Mouse (Mus musculus): ENCODE measurements around the gene Sh3pxd2b.

Gene Sh3pxd2b

GRCm38 (mm10) chr11:32347607-32348432, at the start of gene Sh3pxd2b:
Sh3pxd2b (plus strand) TSS chr11:32347820.
- peak in 1 of 2 experiments; percentile 14 for DNase-seq (ENCODE audit: low spot score in 2 of 2)

- no peak for DNase-seq (ENCODE audit: low spot score in 2 of 2)
Measured at GRCm38 (mm10) chr11:32297866-32298531, 49.6 kb upstream of the Sh3pxd2b start.

- no peak for DNase-seq (ENCODE audit: low spot score in 2 of 2)
Measured at GRCm38 (mm10) chr11:32298532-32298918, 49.1 kb upstream of the Sh3pxd2b start.

DNA sequence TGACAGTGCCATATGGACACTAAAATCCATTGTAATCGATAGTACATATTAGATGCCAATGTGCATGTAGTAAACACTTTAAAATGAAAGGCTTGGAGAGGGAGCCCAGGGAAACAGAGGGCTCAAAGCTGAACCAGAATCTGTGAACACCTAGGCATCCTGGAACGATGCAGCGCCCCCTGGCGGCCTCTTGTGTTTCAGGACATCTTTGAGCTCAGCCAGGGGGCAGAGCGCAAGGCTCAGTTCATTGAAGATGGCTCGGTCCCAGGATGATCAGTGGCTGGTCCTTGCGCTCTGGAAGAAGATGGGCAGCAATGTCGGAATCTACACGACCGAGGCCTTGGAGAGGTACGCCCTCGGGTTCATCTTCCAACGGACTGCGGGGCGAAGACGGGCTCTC, 47.8 kb upstream of the Sh3pxd2b start, which contains the start of gene Hbq1a:
Gene Hbq1a, plus strand, starts transcription at position 205 of the 400 bp plus-strand sequence.
- DNase-seq (ENCODE audit: low spot score in 2 of 2) = peak; percentile 9 to 61

DNA sequence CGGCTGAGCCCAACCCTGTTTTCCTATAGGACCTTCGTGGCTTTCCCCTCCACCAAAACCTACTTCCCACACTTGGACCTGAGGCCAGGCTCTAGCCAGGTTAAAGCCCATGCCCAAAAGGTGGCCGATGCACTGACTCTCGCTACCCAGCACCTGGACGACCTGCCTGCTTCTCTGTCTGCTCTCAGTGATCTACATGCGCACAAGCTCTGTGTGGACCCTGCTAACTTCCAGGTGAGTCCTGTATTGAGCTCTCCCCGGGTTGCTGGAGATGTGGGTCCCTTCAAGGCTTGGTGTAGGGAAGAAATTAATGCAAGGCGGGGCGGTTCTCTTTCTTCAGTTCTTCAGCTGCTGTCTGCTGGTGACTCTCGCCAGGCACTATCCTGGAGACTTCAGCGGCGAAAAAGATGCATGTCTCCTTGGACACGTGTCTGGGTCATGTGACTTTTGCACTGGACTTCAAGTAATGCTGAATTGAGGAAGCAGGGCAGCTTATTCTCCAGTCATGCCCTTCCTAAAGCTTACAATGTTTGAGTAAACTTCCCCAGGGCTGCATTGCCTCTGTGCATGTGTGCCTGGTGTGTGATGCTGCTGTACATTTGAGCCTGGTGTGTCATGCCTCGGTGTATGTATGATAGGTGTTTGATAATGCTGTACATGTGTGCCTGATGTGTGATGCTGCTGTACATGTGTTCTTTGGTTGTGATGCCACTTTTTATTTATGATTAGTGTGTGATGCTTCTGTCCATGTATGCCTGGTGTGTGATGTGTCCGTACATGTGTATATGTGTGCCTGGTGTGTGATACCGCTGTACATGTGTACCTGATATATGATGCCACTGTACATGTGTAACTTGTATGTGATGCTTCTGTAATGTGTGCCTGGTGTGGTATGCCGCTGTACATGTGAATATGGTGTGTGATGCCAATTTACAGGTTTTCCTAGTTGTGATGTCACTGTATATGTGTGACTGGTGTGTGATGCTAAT, 47.0 kb upstream of the Sh3pxd2b start:
- DNase-seq (ENCODE audit: low spot score in 2 of 2) = no peak

- DNase-seq (ENCODE audit: low spot score in 2 of 2) = no peak
Measured at GRCm38 (mm10) chr11:32301506-32301905, 46.1 kb upstream of the Sh3pxd2b start.

- no peak for DNase-seq (ENCODE audit: low spot score in 2 of 2)
Measured at GRCm38 (mm10) chr11:32302824-32303419, 44.7 kb upstream of the Sh3pxd2b start.

DNA sequence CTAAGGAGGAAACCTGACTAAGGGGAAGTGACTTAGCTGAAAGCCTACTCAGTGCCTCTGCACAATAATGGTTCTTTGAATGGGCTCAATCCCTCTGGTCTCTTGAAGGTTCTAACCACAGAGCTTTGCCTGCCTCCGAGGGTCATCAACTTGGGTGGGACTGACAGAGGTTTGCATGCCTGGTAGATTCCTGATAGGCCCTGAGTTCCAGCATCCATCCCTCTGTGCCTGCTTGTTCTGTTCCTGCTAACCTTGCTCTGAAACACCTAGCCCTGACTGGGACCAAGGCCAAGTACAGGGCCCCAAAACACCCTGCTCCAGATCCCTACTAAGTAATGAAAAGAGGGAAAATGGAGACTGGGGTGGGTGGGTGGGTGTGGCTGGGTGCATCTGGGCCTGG, 44.2 kb upstream of the Sh3pxd2b start:
- no peak for DNase-seq (ENCODE audit: low spot score in 2 of 2)

DNA sequence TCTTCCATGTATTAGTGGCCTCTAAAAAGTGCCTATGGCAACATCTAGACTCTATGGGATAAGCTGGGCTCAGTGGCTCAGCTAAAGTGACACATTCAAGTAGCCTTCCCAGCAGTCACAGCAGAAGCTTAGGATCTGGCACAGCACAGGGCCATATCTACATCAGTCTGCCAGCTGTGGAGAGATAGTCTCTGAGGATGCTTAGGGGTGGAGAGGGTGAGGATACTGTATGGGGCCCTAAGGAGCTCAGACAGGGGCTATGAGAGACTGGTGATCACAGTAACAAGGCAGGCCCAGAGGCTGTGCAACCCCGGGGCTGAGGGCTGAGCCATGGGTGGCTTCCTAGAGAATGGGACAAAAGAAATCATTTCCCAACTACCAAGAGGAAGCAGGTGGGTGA, 40.6 kb upstream of the Sh3pxd2b start:
- DNase-seq (ENCODE audit: low spot score in 2 of 2) = no peak

DNA sequence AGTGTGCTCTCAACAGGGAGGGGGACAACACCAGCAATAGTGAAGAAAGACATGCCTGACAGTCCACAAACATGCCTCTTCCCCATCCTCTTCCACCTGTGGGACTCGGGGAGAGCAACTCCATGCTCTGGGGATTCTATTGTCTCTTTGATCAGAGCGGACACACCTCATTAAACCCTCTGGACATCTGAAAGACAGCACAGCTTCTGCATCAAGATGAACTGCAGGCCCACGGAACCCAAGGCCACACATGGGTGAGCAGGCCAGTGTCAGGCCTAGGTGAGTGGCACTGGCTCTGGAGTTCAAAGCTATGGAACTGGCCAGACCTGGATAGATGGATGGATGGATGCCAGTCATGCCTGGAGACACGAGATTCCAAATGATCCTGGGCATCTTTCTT, 38.2 kb upstream of the Sh3pxd2b start:
- DNase-seq (ENCODE audit: low spot score in 2 of 2) = no peak

DNA sequence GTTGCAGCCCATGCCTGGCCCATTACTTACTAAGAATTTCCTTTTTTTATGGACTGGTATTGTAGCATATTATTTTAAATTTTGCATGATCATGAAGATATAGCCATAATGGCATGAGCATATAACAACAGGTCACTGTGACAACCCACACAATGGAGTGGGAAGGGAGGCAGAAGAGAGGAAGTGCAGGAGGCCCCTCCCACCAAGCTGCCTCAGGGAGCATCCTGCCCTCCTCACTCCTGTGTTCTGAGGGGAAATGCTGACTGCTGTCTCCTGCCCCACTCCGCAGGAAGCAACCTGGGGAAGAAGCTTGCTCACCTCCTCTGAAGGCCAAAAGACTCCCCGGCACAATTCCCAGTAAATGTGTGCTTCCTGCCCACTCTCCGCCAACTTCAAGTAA, 37.7 kb upstream of the Sh3pxd2b start:
- DNase-seq (ENCODE audit: low spot score in 2 of 2) = no peak

DNA sequence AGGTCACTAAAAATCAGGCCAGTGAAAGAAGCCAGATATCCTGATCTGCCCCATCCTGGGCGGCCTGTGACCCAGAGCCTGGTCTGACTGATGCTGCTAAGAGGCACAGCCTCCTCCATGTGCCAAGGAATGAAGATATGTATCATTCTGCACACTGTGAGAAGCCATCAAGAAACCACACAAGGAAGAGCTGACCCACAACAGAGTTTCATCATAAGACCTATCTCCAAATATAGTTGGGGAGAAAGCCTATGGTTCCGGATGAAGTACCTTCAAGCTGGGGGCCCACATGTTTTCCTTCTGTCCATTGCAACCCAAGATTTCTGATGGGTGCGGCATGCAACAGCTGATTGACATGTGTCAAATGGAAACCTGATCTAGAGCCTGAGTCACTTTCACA, 31.6 kb upstream of the Sh3pxd2b start:
- no peak for DNase-seq (ENCODE audit: low spot score in 2 of 2)

DNA sequence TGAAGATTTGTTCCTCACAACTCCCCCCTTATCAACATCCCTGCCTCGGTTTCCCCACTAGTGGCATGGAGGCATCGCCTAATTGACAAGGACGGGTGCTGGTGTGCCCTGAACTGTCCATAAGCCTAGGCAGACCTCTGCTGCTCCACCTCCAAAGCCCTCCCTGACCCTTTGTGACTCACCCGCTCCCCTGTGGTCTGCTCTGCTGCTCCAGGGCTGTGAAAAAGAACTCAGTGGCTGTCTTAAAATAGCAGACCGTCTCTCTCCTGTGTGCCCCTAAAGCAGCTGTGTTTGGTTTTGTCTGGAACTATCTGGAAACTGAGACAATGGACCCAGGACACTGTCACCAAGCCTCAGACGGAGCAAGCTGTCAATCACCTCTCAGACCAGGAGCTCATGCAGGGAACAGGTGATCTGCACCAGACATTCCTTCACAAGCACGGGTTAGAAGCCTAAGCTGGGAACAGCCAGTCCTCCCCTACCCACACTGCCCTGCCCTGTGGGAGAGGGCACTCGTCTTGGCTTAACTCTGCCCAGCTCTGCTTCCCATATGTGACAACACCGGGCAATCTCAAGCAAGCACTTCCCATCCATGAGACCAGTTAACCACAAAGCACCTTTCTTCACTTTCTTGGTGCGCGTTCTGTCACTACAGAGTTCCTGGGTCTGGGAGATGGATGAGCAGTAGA, 27.0 kb upstream of the Sh3pxd2b start:
- DNase-seq (ENCODE audit: low spot score in 2 of 2) = no peak

DNA sequence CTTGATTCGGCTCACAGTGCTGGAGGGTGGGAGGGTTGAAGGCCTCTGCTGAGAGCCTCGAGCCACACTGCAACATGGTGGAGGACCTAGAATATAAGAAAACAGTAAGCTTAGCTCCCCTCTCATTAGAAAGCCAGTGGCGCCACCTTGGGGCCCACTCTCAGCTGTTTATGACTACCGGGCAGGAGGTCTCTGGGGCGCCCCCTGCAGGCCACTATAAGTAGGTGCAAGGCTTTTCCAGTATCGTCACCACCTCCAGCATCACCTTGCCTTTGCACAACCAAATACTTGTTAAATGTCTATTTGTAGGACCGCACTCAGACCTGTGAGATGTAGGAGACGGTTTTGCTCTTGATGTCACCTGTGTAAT, 26.4 kb upstream of the Sh3pxd2b start:
- DNase-seq (ENCODE audit: low spot score in 2 of 2) = peak; percentile 34 to 67

GRCm38 (mm10) chr11:32324609-32325008, 23.0 kb upstream of the Sh3pxd2b start:
- peak; percentile 59 to 85 for DNase-seq (ENCODE audit: low spot score in 2 of 2)

DNA sequence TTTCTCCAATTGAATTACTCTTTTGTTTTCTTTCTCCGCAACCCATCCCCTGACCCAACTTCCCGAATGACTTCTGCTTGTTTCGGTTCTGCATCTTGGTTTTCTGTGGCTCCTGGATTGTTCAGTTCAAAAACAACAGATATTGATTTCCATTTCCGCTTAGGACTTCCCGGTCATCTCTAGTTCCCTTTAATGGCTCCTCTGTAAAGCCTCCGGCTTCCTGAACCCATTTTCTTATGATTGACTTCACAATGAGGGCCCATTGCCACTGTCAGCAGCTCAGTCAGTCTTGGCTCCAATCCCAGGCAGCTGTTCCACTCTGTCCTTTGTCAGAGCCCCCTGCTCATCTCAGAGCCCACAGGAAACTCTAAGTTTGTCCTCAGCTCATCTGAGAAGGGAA, 16.5 kb upstream of the Sh3pxd2b start:
- DNase-seq (ENCODE audit: low spot score in 2 of 2) = no peak

GRCm38 (mm10) chr11:32331861-32332260, 15.8 kb upstream of the Sh3pxd2b start:
- no peak for DNase-seq (ENCODE audit: low spot score in 2 of 2)

DNA sequence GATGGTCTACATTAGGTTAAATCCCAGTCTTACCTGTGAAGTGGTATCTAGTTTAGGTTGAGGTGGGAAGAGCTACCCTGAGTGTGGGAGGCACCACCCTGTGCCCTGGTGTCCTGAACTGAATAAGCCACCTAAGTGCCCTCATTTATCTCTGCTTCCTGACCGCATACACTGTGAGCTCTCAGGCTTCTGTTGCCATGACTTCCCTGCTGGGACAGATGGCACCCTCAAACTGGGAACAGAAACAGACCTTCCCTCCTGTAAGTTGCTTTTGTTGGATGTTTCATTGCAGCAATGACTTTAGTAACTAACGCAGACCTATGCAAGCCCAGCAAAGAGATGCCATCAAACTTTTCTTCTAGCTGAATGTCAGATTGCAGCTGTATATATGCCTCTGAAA, 14.4 kb upstream of the Sh3pxd2b start:
- DNase-seq (ENCODE audit: low spot score in 2 of 2) = no peak

- DNase-seq (ENCODE audit: low spot score in 2 of 2) = no peak
Measured at GRCm38 (mm10) chr11:32336435-32336907, 11.1 kb upstream of the Sh3pxd2b start.

- no peak for DNase-seq (ENCODE audit: low spot score in 2 of 2)
Measured at GRCm38 (mm10) chr11:32339131-32339531, 8.5 kb upstream of the Sh3pxd2b start.
